Mouse (Mus musculus): ENCODE results near the gene Oasl2.

- TF ChIP-seq GATA1 (IDR thresholded peaks at IDR 0.05; ENCODE audit: borderline replicate concordance, low read length) (no peak), FLI1 (IDR thresholded peaks at IDR 0.05; ENCODE audit: low read length) (no peak)
These were observed 45.5 kb downstream of the Oasl2 start, which contains the start of gene 2210016L21Rik for GRCm38 (mm10) chr5:114942074-114942765.
